Mouse (Mus musculus): ENCODE data around the gene Sgcb. TPM values are rescaled to one million over a fixed set of nuclear protein-coding genes. Genes with fewer than 3 reads are reported as not detected.
"Not testable (repeated sequence)": the region's sequence is repeated elsewhere in the genome, so short reads cannot be mapped to it uniquely, and the experiment has no call there.

The Sgcb gene
- polyA plus RNA-seq, 1 experiment = 31.6 TPM

DNA sequence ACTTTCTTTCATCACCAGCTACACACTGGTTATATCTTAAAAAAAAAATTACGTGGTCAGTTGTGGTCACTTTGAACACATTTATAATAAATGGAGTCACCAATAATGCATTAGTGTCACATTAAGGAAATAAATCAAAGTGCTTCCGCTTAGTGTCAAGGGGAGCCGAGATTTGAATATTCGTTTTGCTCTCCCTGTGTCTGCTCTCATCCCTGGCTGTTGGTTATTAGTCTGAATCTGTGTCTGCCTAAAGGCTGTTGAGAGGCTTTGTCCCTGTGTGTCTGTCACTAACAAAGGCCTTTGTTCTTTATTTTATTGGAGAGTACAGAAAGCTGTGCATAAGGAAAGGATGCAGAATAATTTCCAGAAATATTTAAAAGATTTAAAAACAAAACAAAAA, 61.0 kb downstream of the Sgcb start:
- Histone ChIP-seq H3K27ac (ENCODE audit: insufficient read depth, low read length) (no peak overlapping the region), H3K4me3 (ENCODE audit: insufficient read depth, low read length) (no peak overlapping the region), H3K4me1 (ENCODE audit: control insufficient read depth, insufficient read depth, low read length) (no peaks in the 10 kb centered on the region)
- TF ChIP-seq CTCF (IDR thresholded peaks at IDR 0.05; ENCODE audit: borderline replicate concordance, insufficient read depth, low read length) (no peak), POLR2A (IDR thresholded peaks at IDR 0.05; ENCODE audit: low read depth, low read length) (no peak)

DNA sequence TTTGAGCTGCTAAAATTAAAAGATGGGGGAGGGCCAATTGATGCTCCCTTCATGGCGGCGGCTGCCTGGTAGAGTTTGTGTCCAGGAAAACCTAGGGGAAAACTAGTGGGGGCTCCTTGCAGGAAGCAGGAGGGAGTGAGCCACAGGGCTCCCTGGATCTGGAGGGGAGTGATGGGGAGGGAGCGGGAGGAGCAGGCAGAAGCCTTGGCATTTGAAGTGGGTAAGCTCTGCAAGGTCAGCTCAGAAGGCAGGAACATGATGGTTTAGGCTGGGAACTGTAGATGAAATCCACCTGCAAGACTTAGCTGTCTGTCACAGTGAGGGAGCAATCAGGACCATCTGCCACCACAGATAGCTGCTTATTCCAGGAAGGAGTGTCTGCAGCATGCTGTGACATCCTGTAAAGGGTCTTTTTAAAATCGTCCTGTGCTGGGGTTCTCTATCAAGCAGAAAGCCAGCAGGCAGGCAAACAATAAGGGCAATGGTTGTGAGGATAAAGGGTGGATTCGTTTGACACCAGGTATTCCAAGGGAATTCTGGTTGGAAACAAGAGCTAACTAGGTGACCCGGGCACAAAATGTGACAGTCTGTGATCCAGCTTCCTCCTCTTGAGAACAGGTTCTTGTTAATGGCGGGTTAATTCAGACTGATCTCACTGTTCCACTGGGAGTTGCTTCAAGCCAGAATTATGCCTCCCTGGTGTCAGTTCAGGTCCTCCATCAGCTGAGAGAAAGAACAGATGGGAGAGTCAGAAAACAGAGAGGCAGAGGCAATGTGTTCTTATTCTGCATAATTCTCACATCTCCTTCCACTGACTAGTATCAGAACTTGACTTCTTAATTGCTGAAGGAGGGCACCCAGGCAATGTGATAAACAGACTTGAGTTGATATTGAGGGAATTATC, 62.1 kb downstream of the Sgcb start:
- H3K4me3 ChIP-seq (ENCODE audit: insufficient read depth, low read length) = no peak overlapping the region
- H3K27ac ChIP-seq (ENCODE audit: insufficient read depth, low read length) = no peak overlapping the region
- TF ChIP-seq POLR2A (IDR thresholded peaks at IDR 0.05; ENCODE audit: low read depth, low read length) (no peak), CTCF (IDR thresholded peaks at IDR 0.05; ENCODE audit: borderline replicate concordance, insufficient read depth, low read length) (no peak)
- H3K4me1 ChIP-seq (ENCODE audit: control insufficient read depth, insufficient read depth, low read length) = no peaks in the 10 kb centered on the region

- not testable (repeated sequence) for H3K27ac ChIP-seq (ENCODE audit: insufficient read depth, low read length); H3K4me3 ChIP-seq (ENCODE audit: insufficient read depth, low read length); H3K4me1 ChIP-seq (ENCODE audit: control insufficient read depth, insufficient read depth, low read length)
These were observed 63.6 kb downstream of the Sgcb start for GRCm38 (mm10) chr5:73584011-73584410.

Other genes with a start within 250 kb of the Sgcb start
- gene Cwh43, start 241.7 kb downstream of the Sgcb start, polyA plus RNA-seq (2011; ENCODE audit: insufficient read length, low read depth, missing spikeins) = not detected in 2 replicates
- 27.9 and 36.4 TPM in 2 replicates for gene Dcun1d4, start 166.8 kb downstream of the Sgcb start, polyA plus RNA-seq (2011; ENCODE audit: insufficient read length, low read depth, missing spikeins)
- not detected in 2 replicates for gene Lrrc66, start 15.3 kb downstream of the Sgcb start, polyA plus RNA-seq (2011; ENCODE audit: insufficient read length, low read depth, missing spikeins)
- gene Spata18, start 3.6 kb upstream of the Sgcb start, polyA plus RNA-seq (2011; ENCODE audit: insufficient read length, low read depth, missing spikeins) = 0.25 and 0.97 TPM in 2 replicates

Data from embryonic fibroblast, embryonic 13.5 days (primary cell).